Comparison of ENCODE assay signal across 8 mouse cellular contexts in genomic region chr6:90945560-90946230, GRCm38 (mm10). TPM values are rescaled to one million over a fixed set of nuclear protein-coding genes. Genes with fewer than 3 reads are reported as not detected.
DNase-seq lines count a peak whose midpoint lies in the region.

No protein-coding gene starts in this region.

- DNase-seq in heart, postnatal 14 days, result peak; percentile 11 to 14
- no peak for DNase-seq in heart, postnatal 10 days
- DNase-seq in cerebellum, postnatal 14 days, result peak; percentile 51 to 60
- peak; percentile 75 for DNase-seq in kidney, postnatal 14 days
- DNase-seq in lung, postnatal 14 days, result peak; percentile 48
- no peak for DNase-seq in urinary bladder, postnatal 25 days (ENCODE audit: low spot score)
- no peak for DNase-seq in urinary bladder, postnatal 4 days (ENCODE audit: low spot score in 2 of 2)
- no peak for DNase-seq in heart, postnatal 25 days (ENCODE audit: low spot score)

- intact Hi-C loops in heart, postnatal 14 days (cut with DNase I), result no loop called here
- intact Hi-C loops in heart, postnatal 10 days (cut with DNase I), result no loop called here
- intact Hi-C loops in heart, postnatal 25 days (cut with DNase I), result no loop called here

RNA-seq across cellular contexts. Expression of gene Iqsec1, which starts 42.8 kb away (rescaled TPM):
- 100 to 1,000 TPM; 108 to 109 TPM for total RNA-seq in heart, postnatal 14 days (2021)
- 100 to 1,000 TPM; 127 to 142 TPM for total RNA-seq in heart, postnatal 10 days (2021)
- total RNA-seq in heart, postnatal 25 days (2021), result 100 to 1,000 TPM; 125 to 137 TPM

Comparison
In these comparisons a context has a peak if more than half of its experiments do, and no peak if none do; other contexts are left out.
1. DNase-seq: peak in heart, postnatal 14 days (2 of 2), cerebellum, postnatal 14 days (2 of 2), kidney, postnatal 14 days (single experiment) and lung, postnatal 14 days (single experiment); none in heart, postnatal 10 days (0 of 2), urinary bladder, postnatal 25 days (single experiment), urinary bladder, postnatal 4 days (0 of 2) and heart, postnatal 25 days (single experiment).